Mouse (Mus musculus): ENCODE data around the gene Cer1. TPM values are rescaled to one million over a fixed set of nuclear protein-coding genes. Genes with fewer than 3 reads are reported as not detected.

Cer1 gene
- total and polyA plus RNA-seq, 3 experiments, result not detected

DNA sequence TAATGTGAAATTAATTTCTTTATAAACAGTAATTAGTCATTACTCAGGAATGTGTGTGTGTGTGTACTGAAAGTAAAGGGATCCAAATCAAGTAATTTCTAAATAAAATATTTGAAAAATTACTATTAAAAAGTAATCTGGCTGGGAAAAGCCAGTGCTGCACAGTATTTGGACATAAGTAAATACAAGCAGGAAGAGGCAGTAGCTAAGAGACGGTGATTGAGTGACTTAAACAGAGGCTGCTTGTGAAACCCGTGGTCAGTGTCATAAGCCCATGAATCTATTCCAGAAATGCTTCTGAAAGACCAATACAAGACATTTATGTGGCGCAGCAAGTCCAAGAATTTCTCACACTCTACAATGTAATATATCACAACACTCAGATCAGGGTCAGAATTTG, 3.6 kb downstream of the Cer1 start:
- TF ChIP-seq GATA2 (IDR thresholded peaks at IDR 0.05; ENCODE audit: borderline replicate concordance, low read depth, low read length) (no peak), TAL1 (conservative IDR thresholded peaks at IDR 0.05; ENCODE audit: low read depth, low read length) (no peak), POLR2AphosphoS5 (IDR thresholded peaks at IDR 0.05; ENCODE audit: insufficient replicate concordance, low read depth, low read length) (no peak), GATA1 (IDR thresholded peaks at IDR 0.05; ENCODE audit: borderline replicate concordance, low read length) (no peak), CTCF (IDR thresholded peaks at IDR 0.05; ENCODE audit: low read depth, low read length) (no peak)
- Histone ChIP-seq H3K4me1 (ENCODE audit: insufficient read depth, low read depth, low read length) (no peaks in the 10 kb centered on the region), H3K36me3 (replicated peaks) (no peaks in the 10 kb centered on the region), H3K4me3 (ENCODE audit: low read depth, low read length) (no peak overlapping the region), H3K27me3 (ENCODE audit: insufficient read depth, low read length) (no peaks in the 10 kb centered on the region), H3K9me3 (replicated peaks) (no peaks in the 10 kb centered on the region; the same call in 1 of the 2 replicates)
- DNase-seq (ENCODE audit: low spot score) (no peak), ATAC-seq (ENCODE audit: extremely low read depth, insufficient number of reproducible peaks, low FRiP score, poor library complexity, severe bottlenecking) (no peak)

DNA sequence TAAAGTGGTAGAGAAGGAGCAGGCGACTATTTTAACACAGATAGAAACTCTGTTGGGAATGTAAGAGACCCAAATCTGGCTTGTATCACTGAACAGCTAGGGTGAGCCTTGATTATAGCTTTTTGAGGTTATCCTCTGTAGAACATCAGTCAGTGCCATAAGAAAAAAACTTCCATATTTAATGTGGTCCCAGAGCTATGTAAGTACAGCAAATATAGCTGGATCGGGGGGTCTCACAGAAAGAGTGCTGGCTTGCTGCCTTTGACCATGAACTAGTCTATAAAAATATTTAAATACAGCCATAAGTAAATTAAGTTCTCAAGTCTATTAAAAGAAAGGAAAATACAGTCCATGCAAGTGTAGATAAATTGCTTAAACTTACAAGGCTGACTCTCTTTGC, 4.7 kb downstream of the Cer1 start:
- no peaks in the 10 kb centered on the region for H3K4me1 ChIP-seq (ENCODE audit: insufficient read depth, low read depth, low read length)
- H3K27me3 ChIP-seq (ENCODE audit: insufficient read depth, low read length), result no peaks in the 10 kb centered on the region
- no peak for TF ChIP-seq CTCF (IDR thresholded peaks at IDR 0.05; ENCODE audit: low read depth, low read length)
- ATAC-seq (ENCODE audit: extremely low read depth, insufficient number of reproducible peaks, low FRiP score, poor library complexity, severe bottlenecking) (no peak), DNase-seq (ENCODE audit: low spot score) (no peak)
- H3K9me3 ChIP-seq (replicated peaks), result no peaks in the 10 kb centered on the region; the same call in 1 of the 2 replicates
- H3K36me3 ChIP-seq (replicated peaks), result no peaks in the 10 kb centered on the region
- H3K4me3 ChIP-seq (ENCODE audit: low read depth, low read length), result no peak overlapping the region

DNA sequence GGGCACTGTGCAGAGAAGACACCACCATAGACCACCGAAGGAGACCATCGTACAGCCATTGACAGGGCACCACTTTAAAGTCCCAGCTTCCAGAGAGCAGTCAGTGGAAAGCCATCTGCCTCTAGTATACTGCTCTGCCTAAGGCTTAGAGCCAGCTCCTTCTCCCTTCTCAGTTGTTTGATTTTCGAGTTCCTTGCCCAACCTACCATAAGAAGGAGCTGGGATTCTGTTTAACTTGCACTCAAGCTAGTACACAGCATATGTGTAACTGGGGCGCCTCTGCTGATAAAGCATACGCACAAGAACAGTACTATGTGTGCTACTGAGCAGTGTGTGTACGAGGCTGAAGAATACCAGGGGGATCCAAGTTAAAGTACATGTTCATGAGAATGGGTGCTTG, 5.8 kb downstream of the Cer1 start:
- no peaks in the 10 kb centered on the region for H3K9me3 ChIP-seq (replicated peaks)
- no peak for TF ChIP-seq TAL1 (conservative IDR thresholded peaks at IDR 0.05; ENCODE audit: low read depth, low read length)
- TF ChIP-seq CTCF (IDR thresholded peaks at IDR 0.05; ENCODE audit: low read depth, low read length), result no peak
- no peak for TF ChIP-seq POLR2AphosphoS5 (IDR thresholded peaks at IDR 0.05; ENCODE audit: insufficient replicate concordance, low read depth, low read length)
- TF ChIP-seq GATA2 (IDR thresholded peaks at IDR 0.05; ENCODE audit: borderline replicate concordance, low read depth, low read length), result no peak
- no peak for TF ChIP-seq GATA1 (IDR thresholded peaks at IDR 0.05; ENCODE audit: borderline replicate concordance, low read length)
- no peak for ATAC-seq (ENCODE audit: extremely low read depth, insufficient number of reproducible peaks, low FRiP score, poor library complexity, severe bottlenecking)

DNA sequence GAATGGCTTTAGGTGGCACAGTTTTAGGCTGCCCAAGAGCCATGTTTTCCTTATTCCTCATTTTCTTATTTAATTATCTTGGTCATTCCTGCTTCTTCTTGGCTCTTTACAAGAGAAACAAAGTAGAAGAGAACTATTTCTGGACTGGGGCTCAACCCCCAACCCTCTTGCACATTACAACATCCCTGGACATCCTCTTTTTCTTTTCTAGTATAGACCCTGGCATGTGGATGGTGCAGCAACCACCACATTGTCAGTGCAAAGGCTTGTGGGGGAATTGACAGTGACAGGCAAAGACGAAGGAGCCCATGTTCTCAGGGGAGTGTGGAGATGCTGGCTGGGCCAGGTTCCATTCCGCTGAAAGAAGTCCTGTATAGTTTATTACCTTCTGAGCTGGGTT, 8.3 kb downstream of the Cer1 start:
- Histone ChIP-seq H3K36me3 (replicated peaks) (no peaks in the 10 kb centered on the region), H3K9me3 (replicated peaks) (no peaks in the 10 kb centered on the region), H3K4me1 (ENCODE audit: insufficient read depth, low read depth, low read length) (no peaks in the 10 kb centered on the region), H3K27me3 (ENCODE audit: insufficient read depth, low read length) (no peaks in the 10 kb centered on the region), H3K4me3 (ENCODE audit: low read depth, low read length) (no peak overlapping the region)
- DNase-seq (ENCODE audit: low spot score) (no peak), ATAC-seq (ENCODE audit: extremely low read depth, insufficient number of reproducible peaks, low FRiP score, poor library complexity, severe bottlenecking) (no peak)
- no peak for TF ChIP-seq GATA2 (IDR thresholded peaks at IDR 0.05; ENCODE audit: borderline replicate concordance, low read depth, low read length)
- no peak for TF ChIP-seq CTCF (IDR thresholded peaks at IDR 0.05; ENCODE audit: low read depth, low read length)
- TF ChIP-seq TAL1 (conservative IDR thresholded peaks at IDR 0.05; ENCODE audit: low read depth, low read length), result no peak
- TF ChIP-seq GATA1 (IDR thresholded peaks at IDR 0.05; ENCODE audit: borderline replicate concordance, low read length), result no peak
- no peak for TF ChIP-seq POLR2AphosphoS5 (IDR thresholded peaks at IDR 0.05; ENCODE audit: insufficient replicate concordance, low read depth, low read length)

More for the DNA sequence above, 5.8 kb downstream of the Cer1 start:
- no peak for DNase-seq (ENCODE audit: low spot score)
- H3K27me3 ChIP-seq (ENCODE audit: insufficient read depth, low read length), result no peaks in the 10 kb centered on the region
- no peaks in the 10 kb centered on the region for H3K4me1 ChIP-seq (ENCODE audit: insufficient read depth, low read depth, low read length)
- no peak overlapping the region for H3K4me3 ChIP-seq (ENCODE audit: low read depth, low read length)
- H3K36me3 ChIP-seq (replicated peaks), result no peaks in the 10 kb centered on the region

DNA sequence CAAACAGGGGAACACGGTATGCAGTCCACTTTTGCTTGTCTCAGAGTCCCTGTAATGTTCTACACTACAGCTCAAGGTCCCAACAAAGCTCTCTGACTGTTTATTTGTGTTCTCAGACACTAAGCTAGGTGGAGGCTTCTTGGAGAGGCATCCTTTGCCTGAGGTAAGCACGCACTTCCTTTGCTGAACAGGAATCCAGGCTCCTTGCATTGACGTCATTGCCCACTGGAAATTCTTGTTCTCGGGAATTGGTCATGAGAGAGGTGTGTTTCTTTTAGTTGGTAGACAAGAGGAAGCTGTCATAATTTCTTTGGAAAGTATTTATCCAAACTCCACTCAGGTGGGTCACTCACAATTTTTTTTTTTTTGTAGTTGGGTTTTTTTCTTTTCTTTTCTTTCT, 9.4 kb downstream of the Cer1 start:
- Histone ChIP-seq H3K4me1 (ENCODE audit: insufficient read depth, low read depth, low read length) (no peaks in the 10 kb centered on the region), H3K36me3 (replicated peaks) (no peaks in the 10 kb centered on the region), H3K9me3 (replicated peaks) (no peaks in the 10 kb centered on the region), H3K27me3 (ENCODE audit: insufficient read depth, low read length) (no peaks in the 10 kb centered on the region), H3K4me3 (ENCODE audit: low read depth, low read length) (no peak overlapping the region)
- ATAC-seq (ENCODE audit: extremely low read depth, insufficient number of reproducible peaks, low FRiP score, poor library complexity, severe bottlenecking) (no peak), DNase-seq (ENCODE audit: low spot score) (no peak)
- TF ChIP-seq POLR2AphosphoS5 (IDR thresholded peaks at IDR 0.05; ENCODE audit: insufficient replicate concordance, low read depth, low read length) (no peak), GATA1 (IDR thresholded peaks at IDR 0.05; ENCODE audit: borderline replicate concordance, low read length) (no peak), TAL1 (conservative IDR thresholded peaks at IDR 0.05; ENCODE audit: low read depth, low read length) (no peak), GATA2 (IDR thresholded peaks at IDR 0.05; ENCODE audit: borderline replicate concordance, low read depth, low read length) (no peak), CTCF (IDR thresholded peaks at IDR 0.05; ENCODE audit: low read depth, low read length) (no peak)

DNA sequence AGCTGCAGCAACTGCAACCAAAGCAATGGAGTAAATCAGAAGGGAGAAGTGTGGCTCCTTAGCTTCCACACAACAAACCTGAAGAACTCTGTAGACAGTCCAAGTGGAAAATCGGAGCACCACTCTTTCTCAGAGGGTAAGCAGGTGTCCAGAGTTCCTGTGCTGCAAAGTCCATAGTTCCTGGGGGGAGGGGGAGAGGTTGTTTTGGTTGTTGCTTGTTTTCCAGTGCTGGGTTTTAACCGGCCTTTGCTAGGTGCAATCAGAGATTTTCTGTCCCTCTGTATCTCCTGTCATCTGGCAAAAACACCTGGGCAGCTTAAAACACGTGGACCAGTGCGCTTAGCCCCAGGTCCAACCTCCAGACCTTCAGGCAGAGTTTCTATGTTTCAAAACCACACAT, 10.2 kb downstream of the Cer1 start:
- no peak for ATAC-seq (ENCODE audit: extremely low read depth, insufficient number of reproducible peaks, low FRiP score, poor library complexity, severe bottlenecking)
- TF ChIP-seq GATA2 (IDR thresholded peaks at IDR 0.05; ENCODE audit: borderline replicate concordance, low read depth, low read length) (no peak), TAL1 (conservative IDR thresholded peaks at IDR 0.05; ENCODE audit: low read depth, low read length) (no peak), POLR2AphosphoS5 (IDR thresholded peaks at IDR 0.05; ENCODE audit: insufficient replicate concordance, low read depth, low read length) (no peak), CTCF (IDR thresholded peaks at IDR 0.05; ENCODE audit: low read depth, low read length) (no peak), GATA1 (IDR thresholded peaks at IDR 0.05; ENCODE audit: borderline replicate concordance, low read length) (no peak)
- no peaks in the 10 kb centered on the region for H3K36me3 ChIP-seq (replicated peaks)
- no peak for DNase-seq (ENCODE audit: low spot score)
- no peaks in the 10 kb centered on the region for H3K4me1 ChIP-seq (ENCODE audit: insufficient read depth, low read depth, low read length)
- H3K4me3 ChIP-seq (ENCODE audit: low read depth, low read length), result no peak overlapping the region
- no peaks in the 10 kb centered on the region for H3K9me3 ChIP-seq (replicated peaks)
- H3K27me3 ChIP-seq (ENCODE audit: insufficient read depth, low read length), result no peaks in the 10 kb centered on the region

DNA sequence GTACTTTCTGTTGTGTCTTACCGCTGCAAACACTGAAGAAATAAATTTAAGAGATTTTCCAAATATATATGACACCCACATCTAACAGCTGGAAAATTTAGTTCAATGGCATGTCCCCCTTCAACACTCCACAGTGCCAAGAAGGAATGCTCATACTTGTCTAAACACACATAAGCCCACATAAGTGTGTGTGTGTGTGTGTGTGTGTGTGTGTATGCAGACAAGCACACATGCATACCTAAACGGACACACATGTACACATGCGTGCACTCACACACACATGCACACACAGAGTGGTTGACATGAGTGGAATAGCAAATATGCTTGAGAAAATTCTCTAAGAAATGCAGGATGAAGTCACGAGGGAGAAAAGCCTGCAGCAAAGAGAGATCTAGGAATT, 12.4 kb downstream of the Cer1 start:
- no peaks in the 10 kb centered on the region for H3K4me1 ChIP-seq (ENCODE audit: insufficient read depth, low read depth, low read length)
- H3K36me3 ChIP-seq (replicated peaks), result no peaks in the 10 kb centered on the region
- ATAC-seq (ENCODE audit: extremely low read depth, insufficient number of reproducible peaks, low FRiP score, poor library complexity, severe bottlenecking) (no peak), DNase-seq (ENCODE audit: low spot score) (no peak)
- H3K9me3 ChIP-seq (replicated peaks), result no peaks in the 10 kb centered on the region
- TF ChIP-seq POLR2AphosphoS5 (IDR thresholded peaks at IDR 0.05; ENCODE audit: insufficient replicate concordance, low read depth, low read length), result no peak
- TF ChIP-seq TAL1 (conservative IDR thresholded peaks at IDR 0.05; ENCODE audit: low read depth, low read length), result no peak
- TF ChIP-seq GATA2 (IDR thresholded peaks at IDR 0.05; ENCODE audit: borderline replicate concordance, low read depth, low read length), result no peak
- no peak for TF ChIP-seq CTCF (IDR thresholded peaks at IDR 0.05; ENCODE audit: low read depth, low read length)
- TF ChIP-seq GATA1 (IDR thresholded peaks at IDR 0.05; ENCODE audit: borderline replicate concordance, low read length), result no peak
- no peaks in the 10 kb centered on the region for H3K27me3 ChIP-seq (ENCODE audit: insufficient read depth, low read length)
- H3K4me3 ChIP-seq (ENCODE audit: low read depth, low read length), result no peak overlapping the region
